In the genomic region with DNA sequence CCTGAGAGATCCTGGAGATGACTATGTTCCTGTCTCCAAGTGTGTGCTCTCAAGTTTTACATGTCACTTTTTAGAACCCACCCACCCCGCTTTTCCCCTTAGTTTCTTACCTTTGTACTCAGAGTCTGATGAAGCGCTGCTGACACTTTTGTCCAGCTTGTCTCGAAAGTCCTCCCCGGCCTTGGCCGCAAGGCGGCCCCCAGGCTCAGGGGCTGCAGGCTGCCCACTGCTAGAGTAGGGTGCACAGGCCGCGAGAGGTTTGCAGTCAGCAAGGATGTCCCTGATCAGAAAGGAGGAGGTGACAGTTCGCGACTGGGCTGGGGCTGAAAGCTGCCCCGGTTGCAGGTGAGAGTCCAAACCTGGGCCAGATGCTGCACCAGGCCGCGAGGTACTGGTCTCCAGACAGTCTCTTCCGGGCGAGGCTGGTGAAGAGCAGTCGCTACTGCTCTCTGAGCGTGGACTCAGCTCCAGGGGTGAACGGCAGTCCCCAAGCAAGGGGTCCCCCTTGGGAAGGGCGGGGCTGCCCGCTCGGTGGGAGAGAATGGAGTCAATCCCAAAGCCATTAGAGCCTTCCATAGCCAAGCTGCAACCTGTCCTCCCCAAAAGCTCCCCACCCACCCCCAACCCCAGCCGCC, we compare ENCODE assay signal across 15 mouse cellular contexts. TPM values are rescaled to one million over a fixed set of nuclear protein-coding genes. Genes with fewer than 3 reads are reported as not detected.
DNase-seq lines count a peak whose midpoint lies in the region; ATAC-seq and TF ChIP-seq lines count a peak whose summit lies in the region.
"Had no signal": no experiment of that assay in that cellular context is flagged by ENCODE, and none has a peak within 500 bp of the region (broad histone marks: within the 10 kb centered on the region; RNA-seq: fewer than 3 reads in every experiment).

No protein-coding gene starts in this region.

- H3K9ac ChIP-seq in hindbrain, embryonic 11.5 days (ENCODE audit: low read depth, low read length), result no peak overlapping the region
- H3K9ac ChIP-seq in hindbrain, postnatal 0 days (replicated peaks; ENCODE audit: low read length), result peak overlapping the region; percentile 56

- no peak overlapping the region for H3K27ac ChIP-seq in gastrocnemius, adult 2 months
- H3K27ac ChIP-seq in hindbrain, embryonic 11.5 days (ENCODE audit: low read depth, low read length), result no peak overlapping the region
- peak overlapping the region; percentile 73 for H3K27ac ChIP-seq in hindbrain, postnatal 0 days
- H3K27ac ChIP-seq: heart, embryonic 10.5 days had no signal

- peaks cover 15% of the 10 kb centered on the region for H3K4me1 ChIP-seq in hindbrain, embryonic 11.5 days (replicated peaks; ENCODE audit: control insufficient read depth, insufficient read depth, low read length)
- no peaks in the 10 kb centered on the region for H3K4me1 ChIP-seq in hindbrain, postnatal 0 days (ENCODE audit: insufficient read depth, low read length)

- peak; percentile 15 for DNase-seq in gastrocnemius, adult 2 months
- DNase-seq in gastrocnemius, postnatal 4 days (ENCODE audit: low spot score in 2 of 2), result no peak
- peak; percentile 41 for DNase-seq in hindbrain, embryonic 11.5 days (ENCODE audit: low spot score)
- DNase-seq in hindbrain, postnatal 0 days (ENCODE audit: low spot score), result no peak
- peak; percentile 44 for DNase-seq in neural tube, embryonic 10.5 days (ENCODE audit: extremely low spot score, low spot score)
- no peak for DNase-seq in urinary bladder, postnatal 4 days (ENCODE audit: low spot score in 2 of 2)
- DNase-seq in right cerebral cortex, postnatal 36 days (ENCODE audit: low spot score in 2 of 2), result no peak
- no peak for DNase-seq in urinary bladder, postnatal 25 days (ENCODE audit: low spot score)
- DNase-seq: layer of hippocampus, postnatal 36 days; right cerebral cortex, postnatal 14 days had no signal

- intact Hi-C loops in gastrocnemius, adult 2 months (cut with DNase I), result no loop called here

- peak overlapping the region; percentile 14; the same call in 1 of the 2 replicates for H3K4me2 ChIP-seq in hindbrain, embryonic 11.5 days (replicated peaks; ENCODE audit: low read depth, low read length)
- peak overlapping the region; percentile 52; the same call in 1 of the 2 replicates for H3K4me2 ChIP-seq in hindbrain, postnatal 0 days (ENCODE audit: low read depth, low read length)

- no peak overlapping the region for H3K4me3 ChIP-seq in gastrocnemius, adult 2 months
- H3K4me3 ChIP-seq in hindbrain, embryonic 11.5 days (ENCODE audit: low read depth, low read length), result peak overlapping the region; percentile 27
- H3K4me3 ChIP-seq in hindbrain, postnatal 0 days (ENCODE audit: low read length), result peak overlapping the region; percentile 44
- H3K4me3 ChIP-seq: heart, embryonic 10.5 days had no signal

- H3K36me3 ChIP-seq in hindbrain, embryonic 11.5 days (ENCODE audit: control insufficient read depth, insufficient read depth, low read length), result no peaks in the 10 kb centered on the region
- H3K36me3 ChIP-seq in hindbrain, postnatal 0 days (ENCODE audit: insufficient read depth, low read length), result no peaks in the 10 kb centered on the region
- H3K36me3 ChIP-seq: heart, embryonic 10.5 days had no signal

- no peaks in the 10 kb centered on the region for H3K9me3 ChIP-seq in hindbrain, embryonic 11.5 days (ENCODE audit: control insufficient read depth, low read length)
- no peaks in the 10 kb centered on the region for H3K9me3 ChIP-seq in hindbrain, postnatal 0 days (ENCODE audit: low read length)
- H3K9me3 ChIP-seq: heart, embryonic 10.5 days had no signal

- H3K27me3 ChIP-seq in hindbrain, embryonic 11.5 days (ENCODE audit: control insufficient read depth, insufficient read depth, low read length), result peaks cover 91% of the 10 kb centered on the region
- H3K27me3 ChIP-seq in hindbrain, postnatal 0 days (ENCODE audit: insufficient read depth, low read length), result peaks cover 53% of the 10 kb centered on the region

- TF ChIP-seq CTCF in gastrocnemius, adult 2 months (IDR thresholded peaks at IDR 0.05), result no peak
- peak; percentile 23; the same call in 1 of the 2 replicates for TF ChIP-seq CTCF in hindbrain, postnatal 0 days (IDR thresholded peaks at IDR 0.05; ENCODE audit: low read depth)

- WGBS in hindbrain, embryonic 11.5 days, result 5% methylated on average over 22 of the region's 22 CpGs
- 5% methylated on average over 22 of the region's 22 CpGs for WGBS in hindbrain, postnatal 0 days

- ATAC-seq in hindbrain, embryonic 11.5 days (ENCODE audit: low FRiP score), result no peak
- 0 out of 2 replicates have a peak, but pooled peaks have one; percentile 11 for ATAC-seq in hindbrain, postnatal 0 days

RNA-seq across cellular contexts. Expression of gene Barhl1, which starts 1.2 kb away (rescaled TPM):
- total RNA-seq in gastrocnemius, adult 2 months (2021), result not detected
- total RNA-seq in gastrocnemius, postnatal 4 days (2021), result not detected
- polyA plus RNA-seq in hindbrain, embryonic 11.5 days (2014; fragmentation: Nextera tagmentation; extraction: Ambion mirVana), result 9.4 and 9.9 TPM in 2 replicates
- total RNA-seq in hindbrain, postnatal 0 days (2014; rRNA removed), result 43.0 and 50.7 TPM in 2 replicates
- polyA plus RNA-seq in hindbrain, postnatal 0 days (2015; fragmentation: Nextera tagmentation; extraction: Ambion mirVana), result 51.1 and 52.1 TPM in 2 replicates
- total RNA-seq: gastrocnemius, postnatal 14 days; heart, postnatal 36 days; layer of hippocampus, postnatal 36 days; megakaryocyte, adult 5-6 weeks had no signal
- polyA plus RNA-seq: CD4-positive, CD25-positive, alpha-beta regulatory T cell, adult 4 months; heart, embryonic 10.5 days had no signal

Comparison
In these comparisons a context has a peak if more than half of its experiments do, and no peak if none do; other contexts are left out.
1. DNase-seq: peak in gastrocnemius, adult 2 months (single experiment), hindbrain, embryonic 11.5 days (single experiment) and neural tube, embryonic 10.5 days (single experiment); none in gastrocnemius, postnatal 4 days (0 of 2), hindbrain, postnatal 0 days (single experiment), urinary bladder, postnatal 4 days (0 of 2), right cerebral cortex, postnatal 36 days (0 of 2) and urinary bladder, postnatal 25 days (single experiment).
2. RNA of gene Barhl1, which starts 1.2 kb away (total RNA-seq): 43.0 to 50.7 TPM in hindbrain, postnatal 0 days; not detected in gastrocnemius, adult 2 months and not detected in gastrocnemius, postnatal 4 days; every median in the first group is over 10 times any median in the second.